Mouse (Mus musculus) bone marrow, adult 2 months (tissue): ENCODE results near the gene H2-DMb1.

Experiments
- CTCF ChIP-seq: fragments of 200-500 bp; IDR thresholded peaks from 2 replicates; pipeline ENCODE4 v1.5.1; 2011; ENCODE audit warnings: low read length, control low read depth; ENCODE audit not compliant: control insufficient read depth, insufficient read depth
- POLR2A ChIP-seq: fragments of 200-500 bp; IDR thresholded peaks from 2 replicates; pipeline ENCODE4 v1.6.1; 2011; ENCODE audit warnings: low read depth, mild to moderate bottlenecking, control low read depth, low read length, borderline replicate concordance; ENCODE audit not compliant: control insufficient read depth

GRCm38 (mm10) chr17:34203444-34203843 lies 50.6 kb downstream of the H2-DMb1 start, which contains the start of gene Tap2:
- no peak for TF ChIP-seq CTCF
- no peak for TF ChIP-seq POLR2A
